Mouse (Mus musculus) stomach, postnatal 0 days (tissue): ENCODE measurements around the gene Htr1d.

Experiments
- CTCF ChIP-seq: IDR thresholded peaks from 2 replicates; pipeline ENCODE4 v1.5.1; 2016; ENCODE audit warnings: antibody characterized with exemption, low read depth, mild to moderate bottlenecking, moderate library complexity
- EP300 ChIP-seq: optimal IDR thresholded peaks from 2 replicates; pipeline ENCODE3; 2016; ENCODE audit warnings: antibody characterized with exemption

DNA sequence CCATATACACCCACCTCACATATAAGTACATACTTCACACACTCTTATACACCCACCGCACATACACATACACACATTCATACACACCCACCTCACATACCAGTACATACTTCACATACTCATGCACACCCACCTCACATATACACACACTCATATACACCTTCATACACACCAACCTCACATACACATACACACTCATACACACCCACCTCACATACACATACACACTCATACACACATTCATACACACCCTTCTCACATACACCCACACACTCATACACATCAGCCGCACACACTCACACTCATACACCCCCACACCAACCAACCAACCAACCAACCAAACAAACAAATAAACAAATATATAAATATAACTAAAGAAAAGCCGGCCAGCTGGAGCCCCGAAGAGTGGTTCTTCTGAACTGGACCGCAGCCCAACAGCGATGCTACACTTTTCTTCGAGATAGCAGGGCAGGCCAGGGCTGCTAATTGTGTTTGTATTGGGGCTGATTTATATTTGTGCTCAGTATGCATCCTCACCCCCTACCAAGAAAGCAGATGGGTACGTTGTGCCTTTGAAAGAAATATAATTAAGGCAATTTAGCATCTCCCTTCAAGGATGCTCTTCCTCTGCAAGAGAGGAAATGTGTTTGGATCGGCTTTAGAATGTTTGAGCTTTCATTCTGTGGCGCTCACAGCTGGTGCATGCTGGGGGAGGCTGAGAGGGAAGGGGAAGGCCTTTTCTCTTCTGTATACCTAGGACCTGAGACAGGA lies 11.1 kb upstream of the Htr1d start:
- TF ChIP-seq CTCF (no peak), EP300 (no peak)
